Mouse (Mus musculus): Measurements from ENCODE around the gene Syn3.

Syn3 gene

GRCm38 (mm10) chr10:86091919-86092318 lies 406.8 kb downstream of the Syn3 start:
- WGBS, result 44% methylated on average over 10 of the region's 10 CpGs

- 90% methylated on average over 9 of the region's 9 CpGs for WGBS
Measured at GRCm38 (mm10) chr10:86079921-86080320, 418.8 kb downstream of the Syn3 start.

- WGBS, result 33% methylated on average over 2 of the region's 2 CpGs
Measured at GRCm38 (mm10) chr10:86078761-86079160, 419.9 kb downstream of the Syn3 start.

- WGBS, result 84% methylated on average over 2 of the region's 2 CpGs
Measured at GRCm38 (mm10) chr10:86077272-86077671, 421.4 kb downstream of the Syn3 start.

- 75% methylated on average over 9 of the region's 9 CpGs for WGBS
Measured at GRCm38 (mm10) chr10:86074971-86075711, 423.6 kb downstream of the Syn3 start.

GRCm38 (mm10) chr10:86074134-86074533 lies 424.6 kb downstream of the Syn3 start:
- 93% methylated on average over 4 of the region's 4 CpGs for WGBS

- 91% methylated on average over 3 of the region's 3 CpGs for WGBS
Measured at GRCm38 (mm10) chr10:86070751-86071150, 427.9 kb downstream of the Syn3 start.

- WGBS, result 57% methylated on average over 3 of the region's 3 CpGs
Measured at GRCm38 (mm10) chr10:86069341-86069740, 429.4 kb downstream of the Syn3 start.

GRCm38 (mm10) chr10:86067911-86068310 lies 430.8 kb downstream of the Syn3 start:
- 87% methylated on average over 10 of the region's 10 CpGs for WGBS

GRCm38 (mm10) chr10:86066651-86067050 lies 432.0 kb downstream of the Syn3 start:
- 90% methylated on average over 5 of the region's 5 CpGs for WGBS

- 72% methylated on average over 1 of the region's 1 CpGs for WGBS
Measured at GRCm38 (mm10) chr10:86065661-86066060, 433.0 kb downstream of the Syn3 start.

GRCm38 (mm10) chr10:86064937-86065336 lies 433.8 kb downstream of the Syn3 start:
- WGBS, result 5% methylated on average over 4 of the region's 4 CpGs

GRCm38 (mm10) chr10:86063018-86063384 lies 435.7 kb downstream of the Syn3 start:
- WGBS, result 92% methylated on average over 8 of the region's 8 CpGs

GRCm38 (mm10) chr10:86062261-86063017 lies 436.3 kb downstream of the Syn3 start:
- 46% methylated on average over 5 of the region's 5 CpGs for WGBS

GRCm38 (mm10) chr10:86060267-86060666 lies 438.4 kb downstream of the Syn3 start:
- 67% methylated on average over 3 of the region's 3 CpGs for WGBS

GRCm38 (mm10) chr10:86057712-86058111 lies 441.0 kb downstream of the Syn3 start:
- WGBS, result 76% methylated on average over 2 of the region's 2 CpGs

- 88% methylated on average over 11 of the region's 11 CpGs for WGBS
Measured at GRCm38 (mm10) chr10:86057286-86057685, 441.4 kb downstream of the Syn3 start.

GRCm38 (mm10) chr10:86056297-86056903 lies 442.3 kb downstream of the Syn3 start:
- WGBS, result 85% methylated on average over 8 of the region's 8 CpGs

- WGBS, result 77% methylated on average over 10 of the region's 10 CpGs
Measured at GRCm38 (mm10) chr10:86052818-86053522, 445.7 kb downstream of the Syn3 start.

GRCm38 (mm10) chr10:86050522-86050921 lies 448.2 kb downstream of the Syn3 start:
- WGBS, result 89% methylated on average over 2 of the region's 2 CpGs

- WGBS, result 87% methylated on average over 9 of the region's 9 CpGs
Measured at GRCm38 (mm10) chr10:86047786-86048185, 450.9 kb downstream of the Syn3 start.

- WGBS, result 96% methylated on average over 1 of the region's 1 CpGs
Measured at GRCm38 (mm10) chr10:86046371-86046770, 452.3 kb downstream of the Syn3 start.
